Mouse (Mus musculus) T-helper 17 cell (primary cell): ENCODE results near the gene Cdk6.

ENCODE experiments used
- in situ Hi-C, 2 experiments: fragments of 300-600 bp; cut with MboI, MseI; formaldehyde crosslinking; loops; 1 replicate in 1 of 2; 2 replicates in 1 of 2; pipeline ENCODE4 v1.15.1; 2025; ENCODE audit warnings: high pct_unique_total_duplicates in 2 of 2

Cdk6 gene

GRCm38 (mm10) chr5:3551481-3551880, 210.2 kb downstream of the Cdk6 start:
- in situ Hi-C loops, result no loop called here

GRCm38 (mm10) chr5:3554198-3554597, 212.9 kb downstream of the Cdk6 start:
- in situ Hi-C loops, result no loop called here

GRCm38 (mm10) chr5:3571266-3571665, 230.0 kb downstream of the Cdk6 start, which contains the start of gene 1700109H08Rik:
Gene 1700109H08Rik, plus strand, starts transcription at chr5:3571566.
- in situ Hi-C loops, result no loop called here

- in situ Hi-C loops, result no loop called here
Measured at GRCm38 (mm10) chr5:3574825-3575224, 233.5 kb downstream of the Cdk6 start.

- in situ Hi-C loops, result no loop called here
Measured at GRCm38 (mm10) chr5:3577939-3578338, 236.7 kb downstream of the Cdk6 start.

- in situ Hi-C loops, result no loop called here
Measured at GRCm38 (mm10) chr5:3579066-3579465, 237.8 kb downstream of the Cdk6 start.
